Comparison of ENCODE assay signal across 8 mouse cellular contexts in the genomic region with DNA sequence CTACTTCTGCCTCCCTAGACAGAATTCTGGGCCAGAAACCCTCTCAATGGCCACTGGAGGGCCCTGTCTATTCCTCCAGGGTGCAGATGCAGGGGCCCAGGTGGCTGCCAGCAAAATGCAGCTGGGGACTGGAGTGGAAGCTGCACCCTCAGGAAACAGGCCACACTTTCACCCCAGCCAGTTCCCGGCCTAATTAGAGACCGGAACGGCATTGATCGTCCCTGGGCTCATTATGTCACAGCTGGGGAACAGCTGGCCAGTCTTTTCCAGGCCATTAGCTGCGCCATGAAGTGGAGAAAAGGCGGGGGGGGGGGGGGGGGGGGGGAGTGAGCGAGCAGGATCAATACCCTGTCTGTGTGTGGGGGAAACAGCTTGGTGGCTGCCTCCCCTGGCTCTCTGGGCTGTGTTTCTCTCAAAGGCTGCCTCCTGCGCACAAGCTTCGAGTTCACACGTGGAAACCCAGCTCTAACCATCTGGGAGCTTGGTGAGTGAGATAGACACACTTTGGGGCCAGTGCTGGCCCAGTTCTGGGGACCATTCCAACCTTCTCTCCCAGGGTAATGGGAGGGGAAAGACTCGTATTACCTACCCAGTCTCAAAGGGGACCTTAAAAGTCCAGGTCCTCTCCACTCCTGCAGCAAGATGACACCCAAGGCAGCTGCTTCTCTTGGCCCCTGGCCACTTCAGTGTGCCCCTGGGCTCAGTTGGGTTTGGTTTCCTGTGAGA. TPM values are rescaled to one million over a fixed set of nuclear protein-coding genes. Genes with fewer than 3 reads are reported as not detected.
DNase-seq lines count a peak whose midpoint lies in the region; ATAC-seq and TF ChIP-seq lines count a peak whose summit lies in the region.

No protein-coding gene starts in this region.

- H3K9ac ChIP-seq in hindbrain, postnatal 0 days (replicated peaks; ENCODE audit: low read length): no peak overlapping the region
- H3K9ac ChIP-seq in limb, embryonic 12.5 days (replicated peaks): no peak overlapping the region
- H3K9ac ChIP-seq in neural tube, embryonic 11.5 days (ENCODE audit: low read length): no peak overlapping the region

- H3K4me1 ChIP-seq in hindbrain, postnatal 0 days (ENCODE audit: insufficient read depth, low read length): peaks cover 12% of the 10 kb centered on the region; the same call in 1 of the 2 replicates
- peaks cover 49% of the 10 kb centered on the region for H3K4me1 ChIP-seq in limb, embryonic 12.5 days (replicated peaks)
- H3K4me1 ChIP-seq in neural tube, embryonic 11.5 days (ENCODE audit: control insufficient read depth, insufficient read depth, low read length): peaks cover 25% of the 10 kb centered on the region

- 12% methylated on average over 8 of the region's 11 CpGs for WGBS in hindbrain, postnatal 0 days
- 2% methylated on average over 10 of the region's 11 CpGs for WGBS in limb, embryonic 12.5 days
- 2% methylated on average over 9 of the region's 11 CpGs for WGBS in neural tube, embryonic 11.5 days

- peak; percentile 46 for DNase-seq in 3T3-L1 (ENCODE audit: low read depth, low spot score)
- peak; percentile 57 for DNase-seq in Muller cell, postnatal 12 days (ENCODE audit: inconsistent ontology term)
- peak; percentile 76 for DNase-seq in hindbrain, postnatal 0 days (ENCODE audit: low spot score)
- DNase-seq in neural tube, embryonic 11.5 days (ENCODE audit: low spot score): peak; percentile 83
- no peak for DNase-seq in adipocyte (ENCODE audit: low spot score)

- no peaks in the 10 kb centered on the region for H3K36me3 ChIP-seq in hindbrain, postnatal 0 days (ENCODE audit: insufficient read depth, low read length)
- no peaks in the 10 kb centered on the region for H3K36me3 ChIP-seq in limb, embryonic 12.5 days
- no peaks in the 10 kb centered on the region for H3K36me3 ChIP-seq in neural tube, embryonic 11.5 days (ENCODE audit: control insufficient read depth, insufficient read depth, low read length)

- no peak overlapping the region for H3K4me2 ChIP-seq in hindbrain, postnatal 0 days (ENCODE audit: low read depth, low read length)
- H3K4me2 ChIP-seq in limb, embryonic 12.5 days: peak overlapping the region; percentile 26
- H3K4me2 ChIP-seq in neural tube, embryonic 11.5 days (ENCODE audit: low read depth): 0 out of 2 replicates have a peak overlapping the region, but pooled peaks have one; percentile 7

- peak; percentile 48 for TF ChIP-seq CTCF in hindbrain, postnatal 0 days (IDR thresholded peaks at IDR 0.05; ENCODE audit: low read depth)

- no peaks in the 10 kb centered on the region for H3K9me3 ChIP-seq in hindbrain, postnatal 0 days (ENCODE audit: low read length)
- no peaks in the 10 kb centered on the region for H3K9me3 ChIP-seq in limb, embryonic 12.5 days
- H3K9me3 ChIP-seq in neural tube, embryonic 11.5 days (ENCODE audit: control insufficient read depth, low read length): no peaks in the 10 kb centered on the region

- peak; percentile 57 for ATAC-seq in frontal cortex, adult (ENCODE audit: low TSS enrichment)
- ATAC-seq in hindbrain, postnatal 0 days: peak; percentile 75
- ATAC-seq in limb, embryonic 12.5 days (ENCODE audit: insufficient number of reproducible peaks, insufficient read depth, low FRiP score, low TSS enrichment, low read depth): peak; percentile 75
- ATAC-seq in neural tube, embryonic 11.5 days (ENCODE audit: insufficient read depth, low FRiP score, low TSS enrichment): peak; percentile 68
- no peak for ATAC-seq in inflammation-experienced regulatory T-cells, adult 6 months

- H3K27me3 ChIP-seq in hindbrain, postnatal 0 days (ENCODE audit: insufficient read depth, low read length): no peaks in the 10 kb centered on the region
- no peaks in the 10 kb centered on the region for H3K27me3 ChIP-seq in limb, embryonic 12.5 days
- H3K27me3 ChIP-seq in neural tube, embryonic 11.5 days (ENCODE audit: control insufficient read depth, insufficient read depth, low read length): no peaks in the 10 kb centered on the region

- no peak overlapping the region for H3K27ac ChIP-seq in hindbrain, postnatal 0 days
- peak overlapping the region; percentile 85 for H3K27ac ChIP-seq in limb, embryonic 12.5 days
- peak overlapping the region; percentile 82 for H3K27ac ChIP-seq in neural tube, embryonic 11.5 days (ENCODE audit: low read depth, low read length)

- no peak overlapping the region for H3K4me3 ChIP-seq in hindbrain, postnatal 0 days (ENCODE audit: low read length)
- no peak overlapping the region for H3K4me3 ChIP-seq in limb, embryonic 12.5 days (replicated peaks)
- H3K4me3 ChIP-seq in neural tube, embryonic 11.5 days (ENCODE audit: low read depth, low read length): no peak overlapping the region

RNA-seq across cellular contexts. Expression of a gene that starts 12.0 kb away (rescaled TPM):
- total RNA-seq in hindbrain, postnatal 0 days (2014; rRNA removed): 12.2 and 12.4 TPM in 2 replicates
- polyA plus RNA-seq in hindbrain, postnatal 0 days (2015; fragmentation: Nextera tagmentation; extraction: Ambion mirVana): 6.1 and 6.8 TPM in 2 replicates
- 0.05 and 0.10 TPM in 2 replicates for polyA plus RNA-seq in limb, embryonic 12.5 days (2016; fragmentation: Nextera tagmentation; extraction: Ambion mirVana)
- 0.45 and 1.1 TPM in 2 replicates for polyA plus RNA-seq in neural tube, embryonic 11.5 days (2014; fragmentation: Nextera tagmentation; extraction: Ambion mirVana)
- polyA plus RNA-seq in inflammation-experienced regulatory T-cells, adult 6 months (2017; shearing (Covaris generic)): not detected

RNA-seq across cellular contexts. Expression of a gene that starts 19.5 kb away (rescaled TPM):
- total RNA-seq in hindbrain, postnatal 0 days (2014; rRNA removed): 36.6 and 37.3 TPM in 2 replicates
- 10.7 and 11.3 TPM in 2 replicates for polyA plus RNA-seq in hindbrain, postnatal 0 days (2015; fragmentation: Nextera tagmentation; extraction: Ambion mirVana)
- polyA plus RNA-seq in limb, embryonic 12.5 days (2016; fragmentation: Nextera tagmentation; extraction: Ambion mirVana): 4.4 and 5.8 TPM in 2 replicates
- polyA plus RNA-seq in neural tube, embryonic 11.5 days (2014; fragmentation: Nextera tagmentation; extraction: Ambion mirVana): 6.5 and 7.2 TPM in 2 replicates
- under 1 TPM; 0.33 to 0.53 (median 0.51) TPM for polyA plus RNA-seq in inflammation-experienced regulatory T-cells, adult 6 months (2017; shearing (Covaris generic))

RNA-seq across cellular contexts. Expression of a gene that starts 20.7 kb away (rescaled TPM):
- total RNA-seq in hindbrain, postnatal 0 days (2014; rRNA removed): 61.0 and 66.6 TPM in 2 replicates
- polyA plus RNA-seq in hindbrain, postnatal 0 days (2015; fragmentation: Nextera tagmentation; extraction: Ambion mirVana): 97.9 and 100 TPM in 2 replicates
- 192 and 199 TPM in 2 replicates for polyA plus RNA-seq in limb, embryonic 12.5 days (2016; fragmentation: Nextera tagmentation; extraction: Ambion mirVana)
- polyA plus RNA-seq in neural tube, embryonic 11.5 days (2014; fragmentation: Nextera tagmentation; extraction: Ambion mirVana): 210 and 217 TPM in 2 replicates
- polyA plus RNA-seq in inflammation-experienced regulatory T-cells, adult 6 months (2017; shearing (Covaris generic)): 100 to 1,000 TPM in 1 of 3 experiments, 10 to 100 TPM in 2; 90.7 to 140 (median 97.6) TPM

RNA-seq across cellular contexts. Expression of a gene that starts 34.4 kb away (rescaled TPM):
- total RNA-seq in hindbrain, postnatal 0 days (2014; rRNA removed): 3.8 and 4.2 TPM in 2 replicates
- polyA plus RNA-seq in hindbrain, postnatal 0 days (2015; fragmentation: Nextera tagmentation; extraction: Ambion mirVana): 3.1 and 3.3 TPM in 2 replicates
- 1.7 TPM in 2 replicates for polyA plus RNA-seq in limb, embryonic 12.5 days (2016; fragmentation: Nextera tagmentation; extraction: Ambion mirVana)
- 2.1 and 2.9 TPM in 2 replicates for polyA plus RNA-seq in neural tube, embryonic 11.5 days (2014; fragmentation: Nextera tagmentation; extraction: Ambion mirVana)
- 1 to 10 TPM; 6.6 to 7.3 (median 7.1) TPM for polyA plus RNA-seq in inflammation-experienced regulatory T-cells, adult 6 months (2017; shearing (Covaris generic))

RNA-seq across cellular contexts. Expression of a gene that starts 44.1 kb away (rescaled TPM):
- total RNA-seq in hindbrain, postnatal 0 days (2014; rRNA removed): 18.4 and 20.8 TPM in 2 replicates
- 15.1 and 15.4 TPM in 2 replicates for polyA plus RNA-seq in hindbrain, postnatal 0 days (2015; fragmentation: Nextera tagmentation; extraction: Ambion mirVana)
- polyA plus RNA-seq in limb, embryonic 12.5 days (2016; fragmentation: Nextera tagmentation; extraction: Ambion mirVana): 25.2 and 26.0 TPM in 2 replicates
- polyA plus RNA-seq in neural tube, embryonic 11.5 days (2014; fragmentation: Nextera tagmentation; extraction: Ambion mirVana): 21.1 and 24.5 TPM in 2 replicates
- polyA plus RNA-seq in inflammation-experienced regulatory T-cells, adult 6 months (2017; shearing (Covaris generic)): 1 to 10 TPM; 4.7 to 5.9 (median 5.6) TPM
